8 mouse cellular contexts compared by ENCODE assay signal in genomic region chr17:64599916-64600315, GRCm38 (mm10). TPM values are rescaled to one million over a fixed set of nuclear protein-coding genes. Genes with fewer than 3 reads are reported as not detected.
A peak's percentile ranks its signal among the peaks of the same experiment; 100 is the strongest.
DNase-seq lines count a peak whose midpoint lies in the region; ATAC-seq and TF ChIP-seq lines count a peak whose summit lies in the region.

No protein-coding gene starts in this region.

- peak; percentile 73 for DNase-seq in cerebellum, adult 9-10 months
- DNase-seq in cerebellum, postnatal 4 days (ENCODE audit: low spot score in 2 of 2), result no peak
- peak; percentile 52 for DNase-seq in 416B (ENCODE audit: low read depth)
- no peak for DNase-seq in liver, embryonic 13.5 days
- DNase-seq in right cerebral cortex, postnatal 25 days, result no peak

- H3K4me2 ChIP-seq in hindbrain, embryonic 15.5 days, result peak overlapping the region; percentile 95
- peak overlapping the region; percentile 99 for H3K4me2 ChIP-seq in liver, embryonic 13.5 days
- peak overlapping the region; percentile 81 for H3K4me2 ChIP-seq in neural tube, embryonic 14.5 days (ENCODE audit: low read depth, low read length)

- H3K9me3 ChIP-seq in hindbrain, embryonic 15.5 days, result no peaks in the 10 kb centered on the region
- no peaks in the 10 kb centered on the region for H3K9me3 ChIP-seq in liver, embryonic 13.5 days (replicated peaks)
- no peaks in the 10 kb centered on the region for H3K9me3 ChIP-seq in neural tube, embryonic 14.5 days (ENCODE audit: control insufficient read depth, low read length)

- peak overlapping the region; percentile 83 for H3K27ac ChIP-seq in cortical plate, adult 2 months (ENCODE audit: insufficient read depth, low read length)
- peak overlapping the region; percentile 91 for H3K27ac ChIP-seq in hindbrain, embryonic 15.5 days (replicated peaks)
- peak overlapping the region; percentile 70 for H3K27ac ChIP-seq in liver, embryonic 13.5 days
- peak overlapping the region; percentile 85 for H3K27ac ChIP-seq in neural tube, embryonic 14.5 days (ENCODE audit: low read depth, low read length)

- no peaks in the 10 kb centered on the region for H3K27me3 ChIP-seq in hindbrain, embryonic 15.5 days
- H3K27me3 ChIP-seq in liver, embryonic 13.5 days, result peaks cover 11% of the 10 kb centered on the region
- H3K27me3 ChIP-seq in neural tube, embryonic 14.5 days (ENCODE audit: control insufficient read depth, insufficient read depth, low read length), result no peaks in the 10 kb centered on the region

- peaks cover 3% of the 10 kb centered on the region; the same call in 1 of the 2 replicates for H3K4me1 ChIP-seq in cortical plate, adult 2 months (ENCODE audit: control insufficient read depth, insufficient read depth, low read length)
- H3K4me1 ChIP-seq in hindbrain, embryonic 15.5 days (replicated peaks), result peaks cover 36% of the 10 kb centered on the region
- H3K4me1 ChIP-seq in liver, embryonic 13.5 days (replicated peaks), result peaks cover 48% of the 10 kb centered on the region
- peaks cover 9% of the 10 kb centered on the region; the same call in 1 of the 2 replicates for H3K4me1 ChIP-seq in neural tube, embryonic 14.5 days (ENCODE audit: control insufficient read depth, insufficient read depth, low read length)

- 0 out of 2 replicates have a peak, but pooled peaks have one; percentile 1 for ATAC-seq in hindbrain, embryonic 15.5 days (ENCODE audit: low FRiP score, low read depth)
- no peak for ATAC-seq in liver, embryonic 13.5 days (ENCODE audit: low read depth)
- ATAC-seq in neural tube, embryonic 14.5 days (ENCODE audit: low read depth), result no peak

- H3K4me3 ChIP-seq in cortical plate, adult 2 months (ENCODE audit: insufficient read depth, low read length), result peak overlapping the region; percentile 71
- peak overlapping the region; percentile 89 for H3K4me3 ChIP-seq in hindbrain, embryonic 15.5 days
- peak overlapping the region; percentile 83 for H3K4me3 ChIP-seq in liver, embryonic 13.5 days (replicated peaks)
- peak overlapping the region; percentile 97 for H3K4me3 ChIP-seq in neural tube, embryonic 14.5 days (ENCODE audit: low read depth, low read length)

- no peak for TF ChIP-seq POLR2A in cortical plate, adult 2 months (IDR thresholded peaks at IDR 0.05; ENCODE audit: extremely low read depth, insufficient read depth, low read length)

- no peaks in the 10 kb centered on the region for H3K36me3 ChIP-seq in hindbrain, embryonic 15.5 days
- H3K36me3 ChIP-seq in liver, embryonic 13.5 days, result no peaks in the 10 kb centered on the region
- no peaks in the 10 kb centered on the region for H3K36me3 ChIP-seq in neural tube, embryonic 14.5 days (ENCODE audit: control insufficient read depth, insufficient read depth, low read length)

- 31% methylated on average over 4 of the region's 4 CpGs for WGBS in hindbrain, embryonic 15.5 days
- WGBS in liver, embryonic 13.5 days (ENCODE audit: insufficient replicate concordance), result 32% methylated on average over 4 of the region's 4 CpGs
- WGBS in neural tube, embryonic 14.5 days, result 35% methylated on average over 4 of the region's 4 CpGs

- TF ChIP-seq CTCF in cortical plate, adult 2 months (IDR thresholded peaks at IDR 0.05; ENCODE audit: extremely low read depth, insufficient read depth, low read length), result peak; percentile 37; the same call in 1 of the 2 replicates

- peak overlapping the region; percentile 81 for H3K9ac ChIP-seq in hindbrain, embryonic 15.5 days
- peak overlapping the region; percentile 46; the same call in 1 of the 2 replicates for H3K9ac ChIP-seq in liver, embryonic 13.5 days
- H3K9ac ChIP-seq in neural tube, embryonic 14.5 days (replicated peaks; ENCODE audit: low read depth, low read length), result peak overlapping the region; percentile 92; the same call in 1 of the 2 replicates

RNA-seq across cellular contexts. Expression of gene Man2a1, which starts 0.6 kb away (rescaled TPM):
- 11.7 and 12.9 TPM in 2 replicates for polyA plus RNA-seq in cortical plate, adult 2 months (2012; rRNA removed)
- polyA plus RNA-seq in hindbrain, embryonic 15.5 days (2015; fragmentation: Nextera tagmentation; extraction: Ambion mirVana), result 4.6 and 5.9 TPM in 2 replicates
- polyA plus RNA-seq in liver, embryonic 13.5 days (2015; fragmentation: Nextera tagmentation; extraction: Ambion mirVana), result 3.6 and 4.0 TPM in 2 replicates
- polyA plus RNA-seq in neural tube, embryonic 14.5 days (2014; fragmentation: Nextera tagmentation; extraction: Ambion mirVana), result 5.3 and 6.3 TPM in 2 replicates

Comparison
In these comparisons a context has a peak if more than half of its experiments do, and no peak if none do; other contexts are left out.
1. DNase-seq: peak in cerebellum, adult 9-10 months (single experiment) and 416B (single experiment); none in cerebellum, postnatal 4 days (0 of 2), liver, embryonic 13.5 days (single experiment) and right cerebral cortex, postnatal 25 days (single experiment).
2. Peak in every context shown above with its lines, with median percentiles within 50 percentile points of each other: H3K27ac ChIP-seq, H3K4me3 ChIP-seq, H3K4me2 ChIP-seq and H3K9ac ChIP-seq.